Mouse (Mus musculus) yolk sac, embryonic 10.5 days (tissue): ENCODE measurements at regions not wholly inside any gene's neighbourhood (a gene's known extent, or its start where the extent isn't known, plus 50 kb on each side); places are given as distances from the start of the nearest gene placed in this dataset.
"Not testable (repeated sequence)": the region's sequence is repeated elsewhere in the genome, so short reads cannot be mapped to it uniquely, and the experiment has no call there.

Experiments used
- DNase-seq: peaks from one replicate; pipeline ENCODE4 v3.0.0-alpha.2; 2017; ENCODE audit warnings: low spot score

GRCm38 (mm10) chr15:25245631-25246030 is 167.9 kb downstream of the Basp1 start:
- DNase-seq = no peak

DNA sequence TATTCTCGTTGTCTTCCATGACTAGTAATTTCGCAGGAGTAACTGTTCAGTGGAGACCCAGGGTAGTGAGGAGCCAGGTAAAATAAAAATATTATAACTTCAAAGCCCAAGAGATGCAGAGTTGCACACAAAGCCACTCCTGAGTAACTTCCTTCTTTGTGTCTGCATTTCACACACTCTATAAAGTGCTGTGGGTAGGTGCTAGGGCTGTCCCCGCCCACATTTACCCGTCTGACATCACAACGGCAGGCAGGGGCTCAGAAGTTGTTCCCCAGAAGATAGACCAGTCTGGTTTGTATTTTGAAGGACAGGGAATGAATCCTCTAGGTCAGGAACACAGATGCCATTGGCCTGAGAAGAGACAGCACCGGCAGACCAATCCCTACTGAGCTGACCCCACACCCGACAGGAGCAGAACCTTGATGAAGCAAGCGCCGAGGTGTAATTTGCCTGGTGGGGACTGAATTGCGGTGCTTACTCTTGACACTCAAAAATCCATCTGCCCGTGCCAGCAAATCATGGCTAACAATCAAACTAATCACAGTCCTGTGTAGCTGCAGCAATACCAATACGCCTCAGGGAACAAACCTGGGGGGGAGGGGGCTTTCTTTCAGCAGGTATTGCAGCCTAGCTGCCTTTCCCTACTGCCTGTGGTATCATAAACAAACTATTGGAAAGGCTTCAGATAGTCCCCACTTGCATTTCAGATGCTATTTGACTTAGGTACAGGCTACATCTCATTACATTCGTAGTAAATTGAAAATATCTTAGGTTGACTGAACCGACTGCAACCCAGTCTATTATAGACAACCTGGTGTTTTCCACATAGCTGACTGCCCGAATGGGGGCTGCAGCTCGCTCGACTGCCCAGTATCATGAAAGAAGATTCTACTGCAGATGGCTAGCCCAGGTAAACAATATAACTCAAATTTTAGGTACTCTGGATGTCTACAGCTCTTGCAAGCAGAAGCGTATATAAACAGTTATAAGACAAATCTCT is 175.6 kb downstream of the Basp1 start:
- no peak for DNase-seq

- DNase-seq = no peak
Observed at GRCm38 (mm10) chr15:25236191-25236723, 177.3 kb downstream of the Basp1 start.

DNA sequence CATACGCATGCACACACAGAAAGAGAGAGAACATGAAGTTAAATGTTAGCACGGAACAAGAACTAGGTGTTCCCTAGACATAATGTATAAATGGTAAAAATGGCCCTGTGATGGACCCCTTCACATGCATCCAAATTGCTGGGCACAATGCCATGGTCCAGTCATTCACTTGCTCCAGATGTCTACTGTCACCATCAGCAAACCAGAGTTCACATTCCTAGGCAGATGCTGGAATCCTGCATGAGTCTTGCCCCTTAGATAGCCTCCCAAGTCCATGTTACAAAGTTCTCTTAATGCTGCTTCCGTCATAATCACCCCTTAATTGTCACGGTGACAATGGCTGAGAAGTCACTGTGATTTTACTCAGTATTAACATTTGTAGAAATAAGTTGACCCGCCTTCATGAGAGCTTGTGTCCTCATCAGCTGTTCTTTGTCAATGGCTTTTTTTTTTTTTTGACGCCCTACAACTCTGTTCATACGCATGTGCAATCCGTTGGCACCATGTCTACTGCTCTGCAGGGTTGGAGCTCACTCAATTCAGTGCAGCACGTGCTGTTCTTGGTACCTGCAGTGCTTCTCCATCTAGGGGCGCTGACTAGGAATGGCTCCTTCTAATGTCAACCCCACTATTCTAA is 179.4 kb downstream of the Basp1 start:
- DNase-seq = no peak

- DNase-seq = no peak
Observed at GRCm38 (mm10) chr15:25230213-25230612, 183.4 kb downstream of the Basp1 start.

DNA sequence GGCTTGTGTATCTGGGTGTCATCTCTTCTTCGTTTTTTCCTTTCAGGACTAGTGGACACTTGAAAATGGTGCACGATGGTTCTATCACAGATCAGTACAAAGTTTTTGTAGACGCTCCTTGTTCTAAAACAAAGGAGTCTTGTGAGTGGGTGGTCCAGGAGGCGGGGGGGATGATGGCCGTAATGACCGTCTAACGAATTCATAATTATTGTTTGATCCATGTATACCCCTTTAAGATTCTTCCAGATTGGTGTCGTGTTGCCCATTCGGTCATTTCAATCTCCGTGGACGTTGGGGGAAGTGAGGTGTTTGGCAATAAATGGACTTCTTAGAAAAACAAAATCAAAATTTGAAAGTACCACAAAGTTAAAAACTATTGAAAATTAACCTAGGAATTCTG is 183.8 kb downstream of the Basp1 start:
- no peak for DNase-seq

- DNase-seq = no peak
Observed at GRCm38 (mm10) chr15:25227496-25227895, 186.1 kb downstream of the Basp1 start.

- no peak for DNase-seq
Observed at GRCm38 (mm10) chr15:25225936-25226335, 187.6 kb downstream of the Basp1 start.

GRCm38 (mm10) chr15:25225431-25225830 is 188.1 kb downstream of the Basp1 start:
- DNase-seq = no peak

DNA sequence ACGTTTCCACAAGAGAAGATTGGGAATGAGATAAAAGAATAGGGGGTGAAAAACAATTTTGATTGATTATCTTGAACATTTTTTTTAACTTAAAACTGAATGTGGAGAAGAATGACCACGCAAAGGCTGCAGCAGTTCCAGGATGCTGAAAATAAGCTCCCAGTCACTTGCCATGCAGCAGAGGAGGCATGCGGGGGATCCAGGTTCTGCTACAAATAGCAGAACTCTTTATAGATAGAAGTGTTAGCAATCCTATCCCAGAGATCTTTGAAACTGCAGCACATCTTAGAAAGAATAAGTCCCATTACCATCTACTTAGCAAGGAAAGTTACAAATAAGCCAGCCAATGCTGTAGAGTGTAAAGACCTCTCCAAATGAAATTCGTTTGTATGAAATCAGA is 191.8 kb downstream of the Basp1 start:
- no peak for DNase-seq

GRCm38 (mm10) chr15:25216375-25216774 is 197.2 kb downstream of the Basp1 start:
- DNase-seq = no peak

DNA sequence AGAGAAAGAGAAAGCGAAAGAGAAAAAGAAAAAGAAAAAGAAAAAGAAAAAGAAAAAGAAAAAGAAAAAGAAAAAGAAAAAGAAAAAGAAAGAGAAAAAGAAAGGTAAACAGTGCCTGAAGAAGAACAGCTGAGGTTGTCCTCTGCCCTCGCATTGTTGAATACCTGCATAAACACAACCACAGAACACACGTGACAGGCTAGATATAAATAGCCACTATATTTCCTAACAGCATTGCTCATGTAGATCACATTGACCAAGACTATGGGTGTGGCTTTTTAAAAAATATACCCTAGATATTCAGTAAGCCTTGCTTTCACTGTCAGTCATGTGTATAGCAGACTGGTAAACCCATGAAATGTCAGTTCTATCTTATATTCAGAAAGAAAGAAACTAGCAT is 211.5 kb downstream of the Basp1 start:
- DNase-seq = no peak

GRCm38 (mm10) chr15:25200249-25200648 is 213.3 kb downstream of the Basp1 start:
- DNase-seq = not testable (repeated sequence)

DNA sequence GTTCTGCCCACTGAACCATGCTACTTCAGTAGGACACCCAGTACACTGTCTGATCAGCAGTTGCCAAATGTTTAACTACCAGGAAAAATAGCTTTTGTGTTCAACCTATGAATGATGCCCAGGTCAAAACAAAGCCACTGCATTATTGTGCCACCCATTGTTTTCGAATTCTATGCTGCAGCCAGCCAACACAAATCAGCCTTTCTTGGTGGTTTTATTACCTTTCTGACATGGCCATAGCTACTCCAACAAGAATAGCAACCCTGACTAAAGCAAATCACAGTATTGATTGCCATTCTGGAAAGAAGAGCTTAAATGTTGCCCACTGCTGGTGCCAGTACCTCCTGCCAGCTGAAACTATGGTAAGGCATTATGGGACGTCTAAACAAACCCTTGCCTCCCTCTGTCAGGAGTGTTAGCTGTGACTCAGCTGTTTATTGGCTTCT is 225.7 kb downstream of the Basp1 start:
- DNase-seq = no peak

DNA sequence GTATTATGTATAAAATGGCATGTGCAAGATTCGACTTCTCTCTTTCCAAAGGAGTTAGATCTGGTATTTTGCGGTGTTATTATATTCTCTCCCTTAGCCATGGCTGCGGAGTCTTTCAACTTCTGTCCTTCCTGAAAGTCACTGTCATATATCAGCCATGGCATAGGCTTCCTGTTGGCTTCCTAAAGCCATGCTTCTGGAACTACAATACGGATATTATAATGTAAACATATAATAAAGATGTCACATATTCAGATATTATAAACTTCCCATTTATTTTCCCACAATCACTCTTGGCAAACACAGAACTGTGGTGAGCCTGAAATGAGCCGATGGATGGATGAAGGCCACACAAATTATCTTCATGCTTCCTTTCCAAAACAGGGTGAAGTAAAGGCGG is 240.8 kb downstream of the Basp1 start:
- no peak for DNase-seq

GRCm38 (mm10) chr15:25146371-25146770 is 267.2 kb downstream of the Basp1 start:
- no peak for DNase-seq

GRCm38 (mm10) chr15:25144228-25144627 is 269.3 kb downstream of the Basp1 start:
- DNase-seq = no peak

DNA sequence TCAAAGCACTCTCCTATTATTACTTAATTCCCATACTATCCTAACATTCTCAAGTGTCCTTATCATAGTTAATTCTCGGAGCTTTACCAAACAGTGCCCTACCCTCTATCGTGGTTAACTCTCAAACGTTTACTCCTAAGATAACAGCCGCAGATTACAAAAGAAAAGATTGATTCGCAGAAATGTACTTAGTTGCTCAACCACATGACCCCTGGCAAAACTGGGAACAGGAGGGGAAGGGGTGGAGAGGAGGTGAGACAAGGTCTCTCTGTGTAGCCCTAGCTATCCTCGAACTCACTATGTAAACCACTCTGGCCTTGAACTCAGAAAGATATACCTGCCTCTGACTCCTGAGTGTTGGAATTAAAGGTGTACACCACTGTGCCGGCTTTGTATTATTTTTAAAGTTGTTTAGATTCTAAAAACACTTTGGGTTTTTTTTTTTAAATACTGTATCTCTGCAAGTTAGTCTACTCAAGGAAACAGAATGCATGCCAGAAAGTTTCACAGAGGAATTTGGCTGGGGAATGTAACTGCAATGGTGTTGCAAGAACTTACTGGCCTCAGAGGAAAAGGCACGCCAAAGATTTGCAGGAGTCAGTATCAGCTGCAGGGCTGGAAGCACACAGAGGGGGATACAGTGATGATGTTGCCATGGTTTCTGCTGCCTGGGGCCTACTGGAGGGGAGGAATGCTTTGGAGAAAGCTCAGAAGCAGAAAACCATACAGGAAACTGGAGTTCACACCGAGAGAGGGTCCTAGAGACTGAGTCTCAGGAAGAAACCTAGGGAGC is 273.0 kb downstream of the Basp1 start:
- peak; percentile 47 for DNase-seq

GRCm38 (mm10) chr15:25137091-25137490 is 276.5 kb downstream of the Basp1 start:
- peak; percentile 5 for DNase-seq

DNA sequence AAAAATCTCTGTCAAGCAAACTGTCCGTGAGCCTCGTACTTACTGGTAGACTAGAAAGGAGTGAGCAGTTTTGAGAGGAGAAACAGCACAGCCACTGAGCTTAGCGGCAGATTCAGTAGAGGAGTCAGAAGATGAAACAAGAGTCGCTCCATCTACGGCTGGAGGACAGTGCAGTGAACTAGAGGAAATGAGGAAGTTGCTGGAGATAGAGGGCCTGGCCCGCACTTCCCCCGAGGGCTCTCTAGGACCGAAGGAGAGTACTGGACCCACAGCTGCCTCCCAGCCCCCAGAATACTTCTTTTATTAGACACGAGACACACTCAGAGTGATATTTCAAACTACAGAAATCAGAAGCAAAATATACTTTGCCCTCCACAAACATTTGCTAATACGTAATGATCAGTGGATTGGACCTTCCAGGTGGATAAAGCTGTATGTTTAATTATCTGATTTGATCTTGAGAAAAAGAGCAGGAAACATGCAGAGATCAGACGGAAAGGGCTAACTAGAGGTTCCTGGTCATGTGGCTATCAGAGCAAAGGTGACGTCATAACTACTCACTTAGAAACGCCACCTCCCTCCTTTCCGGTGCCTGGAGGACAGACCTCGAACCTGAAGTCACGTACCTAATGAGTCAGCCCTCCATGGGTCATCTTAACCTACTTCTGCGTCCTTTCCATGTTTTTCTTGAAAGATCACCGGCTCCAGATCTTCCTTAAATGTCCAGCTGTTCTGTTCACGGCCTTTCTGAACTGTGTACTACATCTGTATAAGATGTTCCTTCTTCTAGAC is 277.9 kb downstream of the Basp1 start:
- DNase-seq = no peak

- DNase-seq = no peak
Observed at GRCm38 (mm10) chr15:25130096-25130495, 283.5 kb downstream of the Basp1 start.
